Mouse (Mus musculus) liver, embryonic 14.5 days (tissue): ENCODE measurements around the gene Pla2g16. TPM values are rescaled to one million over a fixed set of nuclear protein-coding genes. Genes with fewer than 3 reads are reported as not detected.

Experiments used
- ATAC-seq: fragments of 200-750 bp; cut with Nextera tagmentation; 2 replicates; pipeline ENCODE4 v1.8.0; 2017; ENCODE audit warnings: moderate number of reproducible peaks, mild to moderate bottlenecking, moderate library complexity; ENCODE audit not compliant: insufficient read depth
- DNase-seq, 3 experiments: peaks; one replicate each; pipeline ENCODE4 v3.0.0-alpha.2; 2012 to 2013; ENCODE audit warnings: low read depth in 3 of 3, low spot score in 3 of 3
- H3K27ac ChIP-seq: fragments of 300-500 bp; sonication (generic); 2 replicates; pipeline ENCODE4 v1.5.1; 2014; ENCODE audit warnings: moderate library complexity, mild to moderate bottlenecking, control low read depth, inconsistent platforms
- H3K27me3 ChIP-seq: fragments of 300-500 bp; sonication (generic); 2 replicates; pipeline ENCODE4 v1.6.1; 2014; ENCODE audit warnings: mild to moderate bottlenecking, low read length, moderate library complexity; ENCODE audit not compliant: control insufficient read depth, insufficient read depth
- H3K36me3 ChIP-seq: fragments of 300-500 bp; sonication (generic); replicated peaks from 2 replicates; pipeline ENCODE4 v1.6.1; 2014; ENCODE audit warnings: low read depth; ENCODE audit not compliant: control insufficient read depth, insufficient read depth
- H3K4me1 ChIP-seq, 2 experiments: fragments of 200-500 bp in 1 of 2; fragments of 300-500 bp in 1 of 2; sonication (generic) in 1 of 2; replicated peaks; 2 replicates each; pipeline ENCODE4 v1.6.1; 2012 to 2014; ENCODE audit warnings: antibody characterized with exemption in 1 of 2, inconsistent platforms in 1 of 2, low read length in 1 of 2; ENCODE audit not compliant: control insufficient read depth in 2 of 2, insufficient read depth in 2 of 2
- H3K4me2 ChIP-seq: fragments of 300-500 bp; sonication (generic); 2 replicates; pipeline ENCODE4 v1.6.1; 2014; ENCODE audit warnings: low read depth, mild to moderate bottlenecking, control low read depth, moderate library complexity
- H3K4me3 ChIP-seq, 2 experiments: fragments of 200-500 bp in 1 of 2; fragments of 300-500 bp in 1 of 2; sonication (generic) in 1 of 2; 2 replicates each; pipeline ENCODE4 v1.5.1; 2012 to 2014; ENCODE audit warnings: low read depth in 2 of 2, low read length in 2 of 2, mild to moderate bottlenecking in 2 of 2, control low read depth in 1 of 2, inconsistent platforms in 1 of 2, moderate library complexity in 1 of 2; ENCODE audit not compliant: insufficient read depth in 1 of 2
- H3K9ac ChIP-seq: fragments of 300-500 bp; sonication (generic); replicated peaks from 2 replicates; pipeline ENCODE4 v1.6.1; 2014; ENCODE audit warnings: mild to moderate bottlenecking, control low read depth, moderate library complexity
- H3K9me3 ChIP-seq: fragments of 300-500 bp; sonication (generic); 2 replicates; pipeline ENCODE4 v1.6.1; 2016; ENCODE audit warnings: low read length, mixed read lengths; ENCODE audit not compliant: control insufficient read depth
- CTCF ChIP-seq: IDR thresholded peaks from 2 replicates; pipeline ENCODE4 v1.5.1; 2016; ENCODE audit warnings: antibody characterized with exemption, low read depth, control low read depth
- EP300 ChIP-seq: IDR thresholded peaks from 2 replicates; pipeline ENCODE4 v1.6.1; 2016; ENCODE audit warnings: antibody characterized with exemption, low read depth
- WGBS: fragments of 180-500 bp; shearing (Covaris S2); extraction: QIAGEN DNeasy Blood & Tissue Kit; methylation state at CpG from one replicate; pipeline ENCODE4 v1.1.7; 2014; ENCODE audit not compliant: insufficient replicate concordance; 5-methylcytosine and 5-hydroxymethylcytosine counted together
- polyA plus RNA-seq, 2 experiments: library from polyadenylated mRNA; depleted of rRNA in 1 of 2; stranded (reverse) in 1 of 2; unstranded in 1 of 2; fragments of >200 nt; fragmentation: Nextera tagmentation in 1 of 2; extraction: Ambion mirVana in 1 of 2; gene quantifications; 2 replicates each; pipeline versions ENCODE4 v1.2.1 to v1.2.3; 2012 to 2014

Gene Pla2g16
- polyA plus RNA-seq, 2 experiments, result 22.5 to 30.5 TPM

- H3K9ac ChIP-seq, result no peak overlapping the region
- TF ChIP-seq EP300, result no peak
- TF ChIP-seq CTCF, result no peak
- H3K4me2 ChIP-seq, result no peak overlapping the region
- WGBS, result 61% methylated on average over 3 of the region's 3 CpGs
- no peaks in the 10 kb centered on the region; the same call in 1 of the 2 replicates for H3K36me3 ChIP-seq
- H3K4me1 ChIP-seq, result peaks cover 0 to 2% of the 10 kb centered on the region in 2 experiments; a peak in 2 of 4 replicates
- H3K27ac ChIP-seq, result no peak overlapping the region
- DNase-seq (no peak), ATAC-seq (no peak)
- no peaks in the 10 kb centered on the region for H3K9me3 ChIP-seq
- no peaks in the 10 kb centered on the region for H3K27me3 ChIP-seq
- H3K4me3 ChIP-seq, result no peak overlapping the region
Observed at GRCm38 (mm10) chr19:7583599-7583998, 26.3 kb downstream of the Pla2g16 start.

- no peaks in the 10 kb centered on the region; the same call in 1 of the 2 replicates for H3K36me3 ChIP-seq
- no peak overlapping the region for H3K4me3 ChIP-seq
- WGBS, result 84% methylated on average over 8 of the region's 8 CpGs
- H3K9me3 ChIP-seq, result no peaks in the 10 kb centered on the region
- no peak overlapping the region for H3K4me2 ChIP-seq
- no peak for DNase-seq
- peaks cover 0 to 2% of the 10 kb centered on the region in 2 experiments; a peak in 2 of 4 replicates for H3K4me1 ChIP-seq
- no peak for TF ChIP-seq EP300
- no peak for TF ChIP-seq CTCF
- no peak for ATAC-seq
- no peaks in the 10 kb centered on the region for H3K27me3 ChIP-seq
- no peak overlapping the region for H3K27ac ChIP-seq
- no peak overlapping the region for H3K9ac ChIP-seq
Observed at GRCm38 (mm10) chr19:7585279-7585678, 28.0 kb downstream of the Pla2g16 start.

- ATAC-seq (no peak), DNase-seq (no peak)
- Histone ChIP-seq H3K4me2 (no peak overlapping the region), H3K27me3 (no peaks in the 10 kb centered on the region), H3K4me3 (no peak overlapping the region), H3K9me3 (no peaks in the 10 kb centered on the region), H3K4me1 (no peaks in the 10 kb centered on the region; a peak in 2 of 4 replicates), H3K9ac (no peak overlapping the region), H3K36me3 (no peaks in the 10 kb centered on the region), H3K27ac (no peak overlapping the region)
- 80% methylated on average over 6 of the region's 6 CpGs for WGBS
- TF ChIP-seq EP300 (no peak), CTCF (no peak)
Observed at GRCm38 (mm10) chr19:7585764-7586163, 28.5 kb downstream of the Pla2g16 start.

GRCm38 (mm10) chr19:7590795-7591194 lies 33.5 kb downstream of the Pla2g16 start:
- ATAC-seq, result no peak
- H3K27ac ChIP-seq, result no peak overlapping the region
- no peaks in the 10 kb centered on the region for H3K9me3 ChIP-seq
- H3K9ac ChIP-seq, result no peak overlapping the region
- TF ChIP-seq EP300, result no peak
- no peak for TF ChIP-seq CTCF
- no peaks in the 10 kb centered on the region for H3K4me1 ChIP-seq
- H3K36me3 ChIP-seq, result no peaks in the 10 kb centered on the region
- no peak overlapping the region for H3K4me2 ChIP-seq
- no peak overlapping the region for H3K4me3 ChIP-seq
- H3K27me3 ChIP-seq, result no peaks in the 10 kb centered on the region
- no peak for DNase-seq

- TF ChIP-seq CTCF (no peak), EP300 (no peak)
- DNase-seq (no peak), ATAC-seq (no peak)
- no peak overlapping the region for H3K4me3 ChIP-seq
- H3K27me3 ChIP-seq, result no peaks in the 10 kb centered on the region
- H3K36me3 ChIP-seq, result no peaks in the 10 kb centered on the region
- no peak overlapping the region for H3K9ac ChIP-seq
- no peaks in the 10 kb centered on the region for H3K4me1 ChIP-seq
- WGBS, result 54% methylated on average over 3 of the region's 3 CpGs
- no peak overlapping the region for H3K4me2 ChIP-seq
- H3K27ac ChIP-seq, result no peak overlapping the region
- H3K9me3 ChIP-seq, result no peaks in the 10 kb centered on the region
Observed at GRCm38 (mm10) chr19:7592018-7592417, 34.8 kb downstream of the Pla2g16 start.

DNA sequence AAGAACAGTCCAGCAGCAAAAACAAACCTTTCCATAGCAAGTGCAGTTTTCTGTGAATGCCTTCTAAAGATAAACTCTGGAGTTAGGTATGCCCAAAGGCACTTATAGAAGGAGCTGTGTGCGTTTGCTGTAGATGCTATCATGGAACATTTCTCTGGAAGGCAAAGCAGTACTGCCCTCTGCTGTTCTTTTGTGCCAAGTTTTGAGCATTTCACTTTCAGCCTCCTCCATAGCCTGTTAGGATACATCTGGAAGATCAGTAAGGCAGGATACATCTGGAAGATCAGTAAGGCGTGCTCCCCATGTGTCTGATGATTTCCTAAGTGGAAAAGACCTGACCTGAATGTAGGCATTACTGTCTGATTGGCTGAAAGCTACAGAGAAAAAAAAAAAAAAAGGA lies 38.3 kb downstream of the Pla2g16 start:
- no peaks in the 10 kb centered on the region for H3K36me3 ChIP-seq
- H3K4me3 ChIP-seq, result no peak overlapping the region
- ATAC-seq (no peak), DNase-seq (no peak)
- H3K4me1 ChIP-seq, result no peaks in the 10 kb centered on the region
- WGBS, result 5% methylated on average over 2 of the region's 2 CpGs
- no peak overlapping the region for H3K27ac ChIP-seq
- TF ChIP-seq CTCF, result peak; percentile 63
- TF ChIP-seq EP300, result no peak
- H3K4me2 ChIP-seq, result no peak overlapping the region
- H3K27me3 ChIP-seq, result no peaks in the 10 kb centered on the region
- no peaks in the 10 kb centered on the region for H3K9me3 ChIP-seq
- H3K9ac ChIP-seq, result no peak overlapping the region
